Mouse (Mus musculus): Measurements from ENCODE around the gene Trpm3.
A peak's percentile ranks its signal among the peaks of the same experiment; 100 is the strongest.
"Not testable (repeated sequence)": the region's sequence is repeated elsewhere in the genome, so short reads cannot be mapped to it uniquely, and the experiment has no call there.

Trpm3 gene

DNA sequence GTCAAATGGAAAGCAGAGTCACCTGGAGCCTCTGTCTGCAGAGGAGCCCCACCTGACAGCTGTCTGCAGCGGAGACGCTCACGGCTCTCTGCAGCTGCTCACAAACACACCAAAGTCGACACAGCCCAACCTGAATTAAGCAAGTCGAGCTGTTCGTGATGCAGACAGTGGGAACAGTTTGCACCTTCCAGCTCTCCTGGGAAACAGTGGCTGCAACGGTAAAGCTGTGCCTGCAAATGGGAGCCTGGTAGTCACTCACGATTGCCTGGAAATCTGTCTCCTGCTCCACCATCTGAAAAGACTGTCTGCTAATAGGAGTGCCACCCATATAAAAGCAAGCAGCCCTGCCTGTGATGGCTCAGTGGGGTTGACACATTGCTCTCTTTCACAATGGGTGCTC, 865.0 kb downstream of the Trpm3 start:
- DNase-seq: no peak

DNA sequence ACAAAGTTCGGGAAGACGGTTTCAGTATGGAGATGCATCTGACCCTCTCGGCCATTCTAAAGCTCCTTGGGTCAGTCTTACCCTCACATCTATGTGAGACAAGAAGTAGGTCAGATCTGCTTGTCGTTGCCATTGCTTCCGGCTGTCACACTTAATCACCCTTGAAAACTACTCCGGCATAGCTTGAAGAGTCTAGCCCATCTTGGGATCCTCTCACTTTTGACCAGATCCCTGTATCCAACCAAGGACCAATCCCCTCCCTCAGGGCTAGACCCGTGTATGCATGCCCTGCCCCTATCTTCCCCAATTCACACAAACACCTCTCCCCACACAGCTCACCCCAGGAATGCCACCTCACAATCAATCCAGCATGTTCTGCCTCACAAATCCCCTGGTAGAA, 867.0 kb downstream of the Trpm3 start:
- DNase-seq: no peak

DNA sequence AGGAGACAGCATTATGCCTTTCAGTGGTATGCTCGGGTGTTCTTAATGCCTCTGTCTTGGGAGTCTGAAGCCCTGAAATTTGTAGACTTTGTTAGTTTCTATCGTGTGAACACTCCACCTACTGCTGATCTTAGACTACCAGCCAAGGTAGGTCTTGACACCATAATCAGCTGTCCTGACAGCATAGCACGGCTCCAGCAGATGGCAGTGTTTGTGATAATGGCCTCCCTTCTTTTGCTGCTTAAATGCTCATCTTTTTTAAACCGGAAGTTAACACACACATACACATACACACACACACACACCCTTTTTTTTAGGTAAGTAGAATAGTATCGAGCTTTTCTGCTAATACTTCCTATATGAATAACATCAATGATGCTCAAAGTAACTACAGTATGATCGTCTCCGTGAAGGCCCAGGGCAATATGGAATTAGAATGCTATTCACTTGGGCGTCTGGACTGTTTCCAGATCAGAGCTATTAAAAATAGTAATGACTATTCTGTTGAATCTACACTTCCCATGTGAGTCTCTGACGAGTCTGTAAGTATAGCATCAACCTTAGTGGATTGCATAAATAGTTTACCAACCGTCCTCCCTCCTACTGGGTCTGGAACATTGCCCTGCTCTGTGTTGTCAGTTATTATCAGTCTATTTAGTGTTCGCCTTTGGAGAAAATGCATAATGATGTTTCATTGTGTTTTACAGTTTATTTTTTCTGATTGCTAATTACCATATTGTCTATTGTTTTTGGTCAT, 867.8 kb downstream of the Trpm3 start:
- peak; percentile 38 for DNase-seq

DNA sequence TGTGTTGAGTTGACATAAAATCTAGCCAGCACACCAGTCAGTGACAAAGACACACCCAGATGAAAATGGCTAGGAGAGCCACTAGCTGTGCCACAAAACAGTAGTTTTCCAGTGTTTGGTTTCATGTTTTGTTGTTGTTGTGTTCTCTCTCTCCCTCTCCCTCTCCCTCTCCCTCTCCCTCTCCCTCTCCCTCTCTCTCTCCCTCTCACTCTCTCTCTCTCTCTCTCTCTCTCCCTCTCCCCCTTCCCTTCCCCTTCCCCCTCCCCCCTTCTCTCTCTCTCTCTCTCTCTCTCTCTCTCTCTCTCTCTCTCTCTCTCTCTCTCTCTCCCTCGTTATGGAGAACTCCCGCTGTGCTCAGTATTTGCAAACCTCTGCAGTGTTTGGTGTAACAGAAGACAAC, 874.8 kb downstream of the Trpm3 start:
- no peak for DNase-seq

- peak; percentile 42 for DNase-seq
These were observed 876.7 kb downstream of the Trpm3 start for GRCm38 (mm10) chr19:23015516-23015915.

GRCm38 (mm10) chr19:23018186-23018727, 879.4 kb downstream of the Trpm3 start:
- no peak for DNase-seq

DNA sequence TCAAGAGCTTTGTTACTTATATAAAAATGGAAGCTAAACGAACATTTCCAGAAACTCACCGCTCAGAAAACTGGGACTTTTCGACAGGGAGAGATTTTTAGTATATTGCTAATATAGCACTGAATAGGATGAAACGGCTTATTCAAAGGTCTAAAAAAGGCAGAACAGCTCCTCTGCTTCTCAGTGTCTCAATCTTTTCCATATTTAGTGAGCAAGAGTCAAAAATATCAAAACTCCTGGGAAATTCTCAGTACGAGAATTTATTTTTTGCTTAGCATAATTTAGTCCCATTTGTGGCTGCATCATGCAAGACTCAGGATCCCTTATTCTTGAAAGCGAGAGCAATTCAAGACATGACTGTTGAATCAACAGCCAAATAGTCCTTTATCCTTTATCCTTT, 884.1 kb downstream of the Trpm3 start:
- no peak for DNase-seq

DNA sequence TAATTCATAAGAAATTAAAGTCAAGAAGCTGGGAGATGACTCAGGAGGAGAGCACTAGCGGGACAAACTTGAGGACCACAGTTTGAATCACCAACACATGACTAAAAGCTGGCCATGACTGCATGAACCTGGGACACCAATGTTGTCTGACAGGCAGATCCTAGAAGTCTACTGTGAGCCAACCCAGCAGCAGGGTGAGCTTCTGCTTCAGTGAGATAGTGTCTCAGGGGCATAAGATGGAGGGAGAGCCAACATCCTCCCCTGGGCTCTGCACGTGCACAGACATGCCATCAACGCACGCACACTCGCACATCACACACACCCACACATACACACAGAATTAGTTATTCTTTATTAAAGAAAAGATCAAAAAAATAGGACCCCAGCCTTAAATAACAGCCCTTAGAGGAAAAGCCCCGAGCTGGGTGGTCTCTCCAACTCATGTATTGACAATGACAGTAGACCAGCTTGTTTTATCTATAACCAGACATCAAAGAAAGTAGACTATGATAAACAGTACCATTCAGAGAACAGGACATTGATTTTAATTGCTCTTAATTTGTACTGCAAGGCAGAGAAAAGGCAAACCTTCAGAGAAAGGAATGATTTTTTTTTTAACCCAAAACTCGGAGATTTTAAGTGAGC, 884.6 kb downstream of the Trpm3 start:
- no peak for DNase-seq

- no peak for DNase-seq
These were observed 886.0 kb downstream of the Trpm3 start for GRCm38 (mm10) chr19:23024821-23025220.

- DNase-seq: no peak
These were observed 887.6 kb downstream of the Trpm3 start for GRCm38 (mm10) chr19:23026427-23026826.

GRCm38 (mm10) chr19:23028283-23028682, 889.4 kb downstream of the Trpm3 start:
- no peak for DNase-seq

DNA sequence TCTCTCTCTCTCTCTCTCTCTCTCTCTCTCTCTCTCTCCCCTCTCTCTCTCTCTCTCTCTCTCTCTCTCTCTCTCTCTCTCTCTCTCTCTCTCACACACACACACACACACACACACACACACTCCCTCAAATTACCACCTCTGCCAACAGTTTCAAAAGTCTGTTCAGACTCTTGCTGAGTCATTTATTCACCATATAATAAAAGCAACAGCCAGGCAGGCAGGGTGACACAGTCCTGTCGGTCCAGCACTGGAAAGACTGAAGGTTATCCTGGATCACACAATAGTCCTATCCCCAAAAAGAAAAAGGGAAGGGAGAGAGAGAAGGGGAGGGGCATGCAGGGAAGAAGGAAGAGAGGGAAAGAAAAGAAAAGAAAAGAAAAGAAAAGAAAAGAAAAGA, 894.5 kb downstream of the Trpm3 start:
- not testable (repeated sequence) for DNase-seq

DNA sequence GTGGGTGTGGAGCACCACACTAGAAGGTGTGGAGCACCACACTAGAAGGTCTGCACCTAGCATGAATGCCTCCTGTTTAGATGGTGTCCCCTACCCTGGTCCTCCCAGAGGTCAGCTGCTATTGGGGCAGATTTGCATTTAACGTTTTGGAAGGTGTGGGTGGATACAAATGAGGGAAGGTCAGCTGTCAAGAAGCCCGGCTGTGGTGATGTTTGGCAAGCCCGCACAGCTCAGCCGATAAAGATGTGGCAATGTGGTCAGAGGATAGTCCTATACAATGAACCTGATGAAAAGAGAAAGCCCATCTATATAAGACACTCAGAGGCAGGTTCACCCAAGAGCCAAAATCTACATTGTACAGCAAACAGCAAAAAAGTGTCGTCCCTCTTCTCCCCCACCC, 895.3 kb downstream of the Trpm3 start:
- DNase-seq: no peak

GRCm38 (mm10) chr19:23034933-23035332, 896.1 kb downstream of the Trpm3 start:
- DNase-seq: no peak

DNA sequence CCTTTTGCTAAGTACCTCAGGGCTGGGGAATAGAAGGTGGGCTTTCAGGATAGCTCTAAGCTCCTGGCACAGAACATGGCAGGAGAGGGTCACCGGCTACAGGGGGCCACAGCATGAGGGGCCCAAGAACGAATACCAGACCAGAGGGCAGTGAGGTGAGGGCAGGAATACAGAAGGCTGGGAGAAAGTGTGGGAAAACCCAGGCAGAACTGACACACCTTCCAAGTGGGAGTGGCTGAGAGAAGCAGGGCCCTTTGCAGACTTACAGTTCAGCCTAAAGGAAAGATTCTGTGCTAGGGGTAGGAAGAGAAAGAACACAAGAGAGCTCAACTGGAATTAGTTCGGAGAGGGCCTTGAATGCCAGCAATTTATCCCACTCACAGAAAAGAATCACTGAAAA, 896.9 kb downstream of the Trpm3 start:
- no peak for DNase-seq

DNA sequence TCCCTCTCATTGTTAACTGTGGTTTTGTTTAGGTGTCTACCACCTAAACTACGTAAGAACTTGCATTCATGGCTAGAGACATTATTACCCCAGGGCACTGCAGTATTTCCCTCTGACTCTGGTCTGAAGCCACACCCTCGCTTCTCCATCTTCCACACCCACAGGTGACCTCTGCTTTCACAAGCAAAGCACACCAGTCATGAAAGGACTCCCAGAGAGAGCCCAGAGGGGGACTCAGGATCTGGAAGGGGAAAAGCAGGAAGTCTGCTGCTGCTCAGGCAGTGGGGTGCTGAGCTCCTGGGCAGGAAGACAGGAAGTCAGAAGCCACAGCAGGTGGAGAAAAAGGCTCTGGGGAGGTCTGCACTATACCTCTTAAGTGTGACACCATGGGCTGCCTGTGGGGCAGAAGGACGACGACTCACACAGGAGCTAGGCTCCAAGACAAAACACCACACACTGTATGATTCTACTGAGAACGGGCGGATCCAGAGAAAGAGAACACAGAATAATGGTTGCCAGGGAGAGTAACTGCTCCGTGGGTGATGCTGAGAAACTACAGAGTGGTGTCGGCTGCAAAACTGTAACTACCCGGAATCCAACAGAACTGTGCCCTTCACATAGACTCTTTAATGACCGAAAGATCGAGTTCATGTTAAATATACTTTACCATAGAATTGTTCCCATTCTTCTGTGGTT, 898.1 kb downstream of the Trpm3 start:
- no peak for DNase-seq

DNA sequence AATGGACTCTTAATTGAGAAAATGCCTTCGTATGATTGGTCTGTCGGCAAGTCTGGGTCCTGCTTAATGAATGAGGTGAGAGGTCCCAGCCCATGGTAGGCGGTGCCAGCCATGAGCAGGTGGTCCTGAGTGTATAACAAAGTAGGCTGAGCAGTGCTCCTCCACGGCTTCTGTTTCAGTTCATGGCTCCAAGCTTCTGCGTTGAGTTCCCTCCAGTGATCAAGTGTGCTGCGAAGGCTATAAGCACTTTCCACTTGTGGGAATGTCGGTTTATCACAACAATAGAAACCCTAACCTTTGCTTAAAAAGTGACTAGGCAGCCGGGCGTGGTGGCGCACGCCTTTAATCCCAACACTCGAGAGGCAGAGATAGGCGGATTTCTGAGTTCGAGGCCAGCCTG, 898.7 kb downstream of the Trpm3 start:
- no peak for DNase-seq

- no peak for DNase-seq
These were observed 899.5 kb downstream of the Trpm3 start for GRCm38 (mm10) chr19:23038321-23038720.

DNA sequence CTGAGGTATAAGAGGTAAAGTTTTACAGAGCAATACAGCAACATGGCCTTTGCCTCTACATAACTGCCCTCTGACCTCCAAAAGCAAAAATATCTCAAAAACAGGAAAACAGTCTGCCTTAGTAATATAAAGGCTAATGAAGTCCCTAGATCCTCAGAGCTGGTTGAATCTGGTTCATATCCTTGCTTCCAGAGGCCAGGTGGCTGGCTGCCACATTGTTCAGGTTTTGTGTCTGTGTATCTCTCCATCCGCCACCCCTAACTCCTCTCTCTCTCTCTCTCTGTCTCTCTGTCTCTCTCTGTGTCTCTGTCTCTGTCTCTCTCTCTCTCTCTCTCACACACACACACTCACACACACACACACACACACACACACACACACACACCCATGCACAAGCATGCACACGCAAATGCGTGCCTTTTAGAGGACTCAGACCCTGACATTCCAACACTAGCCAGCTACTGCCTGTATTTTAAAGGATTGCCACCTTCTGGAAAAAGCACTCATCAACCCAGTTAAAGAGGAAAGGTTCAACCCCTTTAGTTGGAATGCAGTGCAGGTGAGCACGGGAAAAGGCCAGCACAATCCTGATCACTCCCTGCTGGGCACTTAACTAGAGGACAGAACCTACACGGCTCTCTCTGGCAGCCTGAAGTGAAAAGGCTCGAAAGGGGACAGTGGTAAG, 902.8 kb downstream of the Trpm3 start:
- no peak for DNase-seq

- no peak for DNase-seq
These were observed 903.4 kb downstream of the Trpm3 start for GRCm38 (mm10) chr19:23042168-23042733.

DNA sequence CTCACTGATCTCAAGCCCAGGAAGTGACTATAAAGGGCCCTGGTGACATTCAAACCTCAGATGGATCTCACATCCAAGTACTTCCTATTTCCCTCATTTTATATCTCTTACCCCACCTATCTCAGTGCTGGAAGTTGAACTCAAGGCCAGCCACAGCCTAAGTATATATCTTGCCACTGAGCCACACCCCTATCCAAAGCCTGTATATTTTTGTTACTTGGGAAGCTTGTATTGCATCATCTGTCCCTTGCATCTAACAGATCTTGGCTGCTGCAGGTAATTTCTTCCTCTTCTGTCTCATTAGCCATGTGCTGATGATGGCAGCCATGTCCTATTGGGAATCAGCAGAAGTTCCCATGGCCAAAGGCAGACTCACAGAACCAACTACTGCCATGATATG, 904.9 kb downstream of the Trpm3 start:
- DNase-seq: no peak

Data from right cerebral cortex, postnatal 4 days (tissue).